Mouse (Mus musculus): ENCODE data around the gene Gm10337.

GRCm38 (mm10) chr15:102530566-102530965, 27.0 kb downstream of the Gm10337 start:
- TF ChIP-seq EP300 (IDR thresholded peaks at IDR 0.05) (no peak), CTCF (IDR thresholded peaks at IDR 0.05) (no peak)
